Mouse (Mus musculus): ENCODE data around the gene Trmo. TPM values are rescaled to one million over a fixed set of nuclear protein-coding genes. Genes with fewer than 3 reads are reported as not detected.

Gene Trmo
- polyA plus RNA-seq, 1 experiment from 2014 or later: 8.7 TPM

- ATAC-seq (ENCODE audit: low read depth): peak; percentile 83
- H3K27ac ChIP-seq: peak overlapping the region; percentile 100
- peak overlapping the region; percentile 34 for H3K4me3 ChIP-seq (replicated peaks)
- peaks cover 80% of the 10 kb centered on the region for H3K4me1 ChIP-seq (replicated peaks)
- H3K36me3 ChIP-seq: peaks cover 3% of the 10 kb centered on the region
- peak overlapping the region; percentile 84 for H3K9ac ChIP-seq
- no peaks in the 10 kb centered on the region for H3K9me3 ChIP-seq (replicated peaks)
- peak overlapping the region; percentile 59 for H3K4me2 ChIP-seq
- H3K27me3 ChIP-seq: no peaks in the 10 kb centered on the region
- 39% methylated on average over 8 of the region's 8 CpGs for WGBS (ENCODE audit: insufficient replicate concordance)
- DNase-seq: peak; percentile 83
Observed at GRCm38 (mm10) chr4:46406966-46407703, 17.9 kb upstream of the Trmo start.

- peak overlapping the region; percentile 95 for H3K9ac ChIP-seq
- H3K4me2 ChIP-seq: peak overlapping the region; percentile 93
- H3K4me3 ChIP-seq (replicated peaks): peak overlapping the region; percentile 71
- no peaks in the 10 kb centered on the region for H3K9me3 ChIP-seq (replicated peaks)
- peak; percentile 81 for DNase-seq
- H3K27me3 ChIP-seq: no peaks in the 10 kb centered on the region
- 13% methylated on average over 6 of the region's 6 CpGs for WGBS (ENCODE audit: insufficient replicate concordance)
- H3K27ac ChIP-seq: peak overlapping the region; percentile 100
- ATAC-seq (ENCODE audit: low read depth): peak; percentile 80
- H3K4me1 ChIP-seq (replicated peaks): peaks cover 68% of the 10 kb centered on the region
- peaks cover 32% of the 10 kb centered on the region for H3K36me3 ChIP-seq
Observed at GRCm38 (mm10) chr4:46404042-46404795, 15.0 kb upstream of the Trmo start.

- Histone ChIP-seq H3K4me1 (replicated peaks) (peaks cover 68% of the 10 kb centered on the region), H3K4me3 (replicated peaks) (peak overlapping the region; percentile 71), H3K27me3 (no peaks in the 10 kb centered on the region), H3K27ac (peak overlapping the region; percentile 100), H3K4me2 (peak overlapping the region; percentile 93), H3K9me3 (replicated peaks) (no peaks in the 10 kb centered on the region), H3K36me3 (peaks cover 85% of the 10 kb centered on the region), H3K9ac (peak overlapping the region; percentile 95)
- DNase-seq (no peak), ATAC-seq (ENCODE audit: low read depth) (no peak)
- 59% methylated on average over 4 of the region's 4 CpGs for WGBS (ENCODE audit: insufficient replicate concordance)
Observed at GRCm38 (mm10) chr4:46398839-46399238, 9.6 kb upstream of the Trmo start.

- H3K4me3 ChIP-seq (replicated peaks): peak overlapping the region; percentile 71
- peak overlapping the region; percentile 95 for H3K9ac ChIP-seq
- H3K4me1 ChIP-seq (replicated peaks): peaks cover 97% of the 10 kb centered on the region
- 22% methylated on average over 5 of the region's 5 CpGs for WGBS (ENCODE audit: insufficient replicate concordance)
- peak overlapping the region; percentile 100 for H3K27ac ChIP-seq
- no peaks in the 10 kb centered on the region for H3K9me3 ChIP-seq (replicated peaks)
- ATAC-seq (ENCODE audit: low read depth): peak; percentile 85
- no peaks in the 10 kb centered on the region for H3K27me3 ChIP-seq
- H3K36me3 ChIP-seq: peaks cover 99% of the 10 kb centered on the region
- H3K4me2 ChIP-seq: peak overlapping the region; percentile 93
- peak; percentile 78 for DNase-seq
Observed at GRCm38 (mm10) chr4:46395736-46396135, 6.5 kb upstream of the Trmo start.

- peak overlapping the region; percentile 71; the same call in 1 of the 2 replicates for H3K4me3 ChIP-seq (replicated peaks)
- H3K27ac ChIP-seq: peak overlapping the region; percentile 100
- 86% methylated on average over 2 of the region's 2 CpGs for WGBS (ENCODE audit: insufficient replicate concordance)
- H3K4me2 ChIP-seq: peak overlapping the region; percentile 93
- no peaks in the 10 kb centered on the region for H3K9me3 ChIP-seq (replicated peaks)
- no peak for ATAC-seq (ENCODE audit: low read depth)
- 0 out of 2 replicates have a peak overlapping the region, but pooled peaks have one; percentile 95 for H3K9ac ChIP-seq
- H3K4me1 ChIP-seq (replicated peaks): peaks cover 96% of the 10 kb centered on the region
- peaks cover 87% of the 10 kb centered on the region for H3K36me3 ChIP-seq
- DNase-seq: no peak
- no peaks in the 10 kb centered on the region for H3K27me3 ChIP-seq
Observed at GRCm38 (mm10) chr4:46394388-46394787, 5.2 kb upstream of the Trmo start.

GRCm38 (mm10) chr4:46390390-46390970 is 1.2 kb upstream of the Trmo start:
- H3K36me3 ChIP-seq: peaks cover 70% of the 10 kb centered on the region
- H3K27me3 ChIP-seq: no peaks in the 10 kb centered on the region
- peak overlapping the region; percentile 62 for H3K4me3 ChIP-seq (replicated peaks)
- H3K4me2 ChIP-seq: peak overlapping the region; percentile 77
- peak overlapping the region; percentile 94 for H3K27ac ChIP-seq
- ATAC-seq (ENCODE audit: low read depth) (peak; percentile 54), DNase-seq (peak; percentile 85)
- no peaks in the 10 kb centered on the region for H3K9me3 ChIP-seq (replicated peaks)
- peaks cover 73% of the 10 kb centered on the region for H3K4me1 ChIP-seq (replicated peaks)
- 15% methylated on average over 9 of the region's 9 CpGs for WGBS (ENCODE audit: insufficient replicate concordance)
- peak overlapping the region; percentile 80 for H3K9ac ChIP-seq

GRCm38 (mm10) chr4:46389612-46390341 is 540 bp upstream of the Trmo start:
- Histone ChIP-seq H3K4me1 (replicated peaks) (peaks cover 66% of the 10 kb centered on the region), H3K27ac (peak overlapping the region; percentile 94), H3K36me3 (peaks cover 70% of the 10 kb centered on the region), H3K4me3 (replicated peaks) (peak overlapping the region; percentile 62), H3K27me3 (no peaks in the 10 kb centered on the region), H3K9ac (peak overlapping the region; percentile 80), H3K4me2 (peak overlapping the region; percentile 77), H3K9me3 (replicated peaks) (no peaks in the 10 kb centered on the region)
- ATAC-seq (ENCODE audit: low read depth) (no peak), DNase-seq (no peak)
- under 1% methylated on average over 24 of the region's 24 CpGs for WGBS (ENCODE audit: insufficient replicate concordance)

GRCm38 (mm10) chr4:46388556-46388955 is 681 bp downstream of the Trmo start:
- no peaks in the 10 kb centered on the region for H3K27me3 ChIP-seq
- H3K36me3 ChIP-seq: peaks cover 71% of the 10 kb centered on the region
- WGBS (ENCODE audit: insufficient replicate concordance): 9% methylated on average over 5 of the region's 5 CpGs
- H3K9ac ChIP-seq: peak overlapping the region; percentile 80
- H3K4me2 ChIP-seq: peak overlapping the region; percentile 77
- ATAC-seq (ENCODE audit: low read depth) (no peak), DNase-seq (no peak)
- peak overlapping the region; percentile 94 for H3K27ac ChIP-seq
- peaks cover 56% of the 10 kb centered on the region for H3K4me1 ChIP-seq (replicated peaks)
- H3K4me3 ChIP-seq (replicated peaks): peak overlapping the region; percentile 62
- H3K9me3 ChIP-seq (replicated peaks): no peaks in the 10 kb centered on the region

GRCm38 (mm10) chr4:46374869-46375368 is 14.3 kb downstream of the Trmo start:
- H3K36me3 ChIP-seq: peaks cover 55% of the 10 kb centered on the region
- H3K4me1 ChIP-seq (replicated peaks): peaks cover 15% of the 10 kb centered on the region
- ATAC-seq (ENCODE audit: low read depth) (peak; percentile 55), DNase-seq (peak; percentile 71)
- WGBS (ENCODE audit: insufficient replicate concordance): 22% methylated on average over 22 of the region's 22 CpGs
- peaks cover 34% of the 10 kb centered on the region for H3K27me3 ChIP-seq
- H3K27ac ChIP-seq: peak overlapping the region; percentile 40; the same call in 1 of the 2 replicates
- peak overlapping the region; percentile 66 for H3K4me2 ChIP-seq
- no peaks in the 10 kb centered on the region for H3K9me3 ChIP-seq (replicated peaks)
- H3K9ac ChIP-seq: peak overlapping the region; percentile 56
- H3K4me3 ChIP-seq (replicated peaks): peak overlapping the region; percentile 42

- Histone ChIP-seq H3K9ac (no peak overlapping the region), H3K9me3 (replicated peaks) (no peaks in the 10 kb centered on the region), H3K27me3 (peaks cover 38% of the 10 kb centered on the region), H3K4me2 (peak overlapping the region; percentile 66), H3K4me3 (replicated peaks) (peak overlapping the region; percentile 42; the same call in 1 of the 2 replicates), H3K4me1 (replicated peaks) (peaks cover 15% of the 10 kb centered on the region), H3K27ac (peak overlapping the region; percentile 40; the same call in 1 of the 2 replicates), H3K36me3 (peaks cover 51% of the 10 kb centered on the region)
- WGBS (ENCODE audit: insufficient replicate concordance): 51% methylated on average over 6 of the region's 6 CpGs
- DNase-seq (no peak), ATAC-seq (ENCODE audit: low read depth) (peak; percentile 16; the same call in 1 of the 2 replicates)
Observed at GRCm38 (mm10) chr4:46374455-46374854, 14.8 kb downstream of the Trmo start.

Measured in liver, embryonic 13.5 days (tissue).